Mouse (Mus musculus) mouse trophoblast stem cell (cell line): ENCODE results near the gene 1700016H13Rik.

Experiments
- in situ Hi-C, 2 experiments: fragments of 300-500 bp; cut with MseI, MboI; formaldehyde crosslinking; loops; 2 replicates in 1 of 2; 3 replicates in 1 of 2; pipeline ENCODE4 v1.15.1; 2025

The 1700016H13Rik gene

DNA sequence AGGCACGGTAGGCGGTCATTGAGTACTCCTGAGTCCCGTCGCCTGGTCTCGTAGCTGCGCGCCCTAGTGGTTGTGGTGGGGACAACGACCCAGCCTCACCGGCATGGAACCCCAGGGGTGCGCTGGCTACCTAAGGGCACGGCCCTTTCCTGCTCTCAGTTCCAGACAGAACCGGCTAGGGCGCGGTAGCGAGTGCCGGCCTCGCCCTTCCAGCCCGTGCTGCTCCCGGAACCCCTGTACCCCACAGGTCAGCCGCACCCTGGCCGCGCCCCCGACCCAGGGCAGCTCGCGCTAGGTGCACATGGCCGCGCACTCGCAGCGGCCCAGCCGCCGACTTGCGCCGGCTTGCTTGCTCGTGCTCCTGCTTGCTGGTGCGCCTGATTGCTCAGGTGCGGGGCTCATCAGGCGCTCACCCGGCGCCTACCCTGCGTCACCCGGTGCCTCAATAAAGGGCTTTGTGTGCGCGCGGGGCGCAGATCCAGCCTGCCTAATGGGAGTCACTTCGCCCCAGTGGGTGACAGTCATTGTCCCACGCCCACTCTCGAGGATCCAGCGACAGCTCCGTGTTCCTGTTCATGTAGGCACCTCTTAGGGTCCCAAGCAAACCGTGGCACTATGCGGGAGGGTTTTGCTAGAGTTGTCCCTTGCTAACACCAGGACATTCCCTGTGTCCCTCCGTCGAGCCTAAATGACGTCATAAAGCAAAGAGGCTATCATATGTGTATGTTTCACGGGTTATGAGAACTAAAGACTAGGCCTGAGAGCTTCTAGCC is at the start of gene 1700016H13Rik:
1700016H13Rik (minus strand) TSS at position 665 of the 773 bp plus-strand sequence.
- in situ Hi-C loops: loop anchor here (5.0 to 10.0 kb wide), 2 partner anchors 301 to 313 kb away; no protein-coding TSS in a partner anchor

GRCm38 (mm10) chr5:103705331-103705730 is 49.5 kb upstream of the 1700016H13Rik start:
- in situ Hi-C loops: no loop called here

DNA sequence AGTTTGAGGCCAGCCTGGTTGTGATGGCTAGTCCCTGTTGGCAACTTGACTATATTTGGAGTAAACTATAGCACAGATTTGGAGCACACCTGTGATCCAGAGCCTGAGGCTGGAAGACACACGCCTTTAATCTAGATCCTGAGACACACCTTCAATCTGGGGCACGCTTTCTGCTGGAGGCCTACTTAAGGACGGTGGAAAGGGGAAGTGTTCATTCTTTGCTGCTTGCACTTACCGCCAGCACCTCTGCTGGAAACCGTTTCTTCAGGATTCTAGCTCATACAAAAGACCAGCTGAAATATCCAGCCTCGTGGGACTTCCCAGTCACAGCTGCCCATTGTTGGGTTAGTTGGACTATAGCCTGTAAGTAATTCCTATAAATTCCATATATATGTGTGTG is 46.7 kb upstream of the 1700016H13Rik start:
- in situ Hi-C loops: no loop called here

- in situ Hi-C loops: no loop called here
Measured at GRCm38 (mm10) chr5:103701466-103701865, 45.7 kb upstream of the 1700016H13Rik start.

GRCm38 (mm10) chr5:103700661-103701060 is 44.9 kb upstream of the 1700016H13Rik start:
- in situ Hi-C loops: no loop called here

GRCm38 (mm10) chr5:103699537-103699936 is 43.7 kb upstream of the 1700016H13Rik start:
- in situ Hi-C loops: no loop called here

GRCm38 (mm10) chr5:103698577-103698976 is 42.8 kb upstream of the 1700016H13Rik start:
- in situ Hi-C loops: no loop called here

DNA sequence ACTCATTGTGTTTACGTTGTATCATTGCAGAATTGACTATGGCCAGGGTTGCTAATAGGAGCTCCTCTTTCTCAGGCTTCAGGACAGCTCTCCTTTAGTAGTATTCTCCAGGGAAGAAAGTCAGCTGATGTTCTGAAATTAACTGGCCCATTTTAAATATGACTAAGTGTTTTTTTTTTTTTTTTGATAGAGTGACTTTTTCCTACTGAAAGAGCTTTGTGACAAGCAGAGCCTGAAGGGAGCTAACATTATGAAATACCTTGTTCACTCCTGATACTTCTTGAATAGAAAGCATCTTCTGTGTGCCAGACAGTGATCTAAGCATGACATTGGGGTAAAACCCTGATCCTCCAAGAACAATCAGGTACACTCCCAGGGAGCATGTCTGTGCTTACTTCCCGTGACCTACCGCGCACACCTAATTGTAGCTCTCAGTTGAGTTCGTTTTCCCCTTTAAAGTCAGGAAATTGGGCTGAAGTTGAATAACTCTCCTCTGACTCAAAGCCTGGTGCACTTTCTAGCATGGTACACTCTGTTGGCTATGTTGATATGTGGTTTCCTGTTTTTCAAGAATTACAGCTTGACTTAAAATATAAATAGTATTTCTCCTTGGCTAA is 42.2 kb upstream of the 1700016H13Rik start:
- in situ Hi-C loops: no loop called here

- in situ Hi-C loops: no loop called here
Measured at GRCm38 (mm10) chr5:103694094-103694493, 38.3 kb upstream of the 1700016H13Rik start.

DNA sequence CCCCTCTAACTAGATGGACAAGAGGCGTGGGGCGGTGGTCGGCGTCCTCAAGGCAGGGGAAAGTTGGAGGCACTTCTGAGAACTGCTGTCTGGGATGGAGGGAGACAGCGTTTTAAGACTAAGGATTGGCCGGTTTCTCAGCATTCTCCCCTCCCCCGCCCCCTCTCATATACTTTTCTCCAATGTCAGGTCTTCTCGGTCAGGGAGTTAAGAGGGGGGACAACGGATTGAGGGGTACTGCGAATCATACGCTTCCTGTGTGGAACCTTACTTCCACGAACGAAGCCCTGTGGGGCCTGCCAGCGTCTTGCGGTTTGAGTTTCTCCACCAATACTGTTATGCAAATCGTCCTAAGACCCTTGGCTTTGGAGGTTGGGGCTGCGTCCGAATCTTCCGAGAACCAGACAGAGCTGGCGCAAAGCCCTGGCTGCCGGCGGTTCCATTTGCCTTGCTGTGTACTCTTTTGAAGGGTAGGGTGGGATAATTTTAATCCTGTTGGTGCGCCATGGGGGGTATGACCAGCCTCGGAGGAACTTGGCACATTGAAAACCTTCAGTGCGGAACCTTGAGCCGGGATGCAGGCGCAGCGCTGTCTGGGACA is 37.3 kb upstream of the 1700016H13Rik start:
- in situ Hi-C loops: no loop called here

- in situ Hi-C loops: no loop called here
Measured at GRCm38 (mm10) chr5:103692531-103693040, 36.8 kb upstream of the 1700016H13Rik start.

- in situ Hi-C loops: no loop called here
Measured at GRCm38 (mm10) chr5:103691624-103692530, 36.1 kb upstream of the 1700016H13Rik start, which contains the start of gene Aff1. Gene Aff1, plus strand, starts transcription at chr5:103692374.

GRCm38 (mm10) chr5:103691171-103691570 is 35.4 kb upstream of the 1700016H13Rik start:
- in situ Hi-C loops: no loop called here

GRCm38 (mm10) chr5:103690190-103690589 is 34.4 kb upstream of the 1700016H13Rik start:
- in situ Hi-C loops: no loop called here

- in situ Hi-C loops: loop anchor here in 1 of 2 experiments (10.0 kb wide), 1 partner anchor 135 kb away; no protein-coding TSS in a partner anchor
Measured at GRCm38 (mm10) chr5:103689645-103690044, 33.8 kb upstream of the 1700016H13Rik start.

DNA sequence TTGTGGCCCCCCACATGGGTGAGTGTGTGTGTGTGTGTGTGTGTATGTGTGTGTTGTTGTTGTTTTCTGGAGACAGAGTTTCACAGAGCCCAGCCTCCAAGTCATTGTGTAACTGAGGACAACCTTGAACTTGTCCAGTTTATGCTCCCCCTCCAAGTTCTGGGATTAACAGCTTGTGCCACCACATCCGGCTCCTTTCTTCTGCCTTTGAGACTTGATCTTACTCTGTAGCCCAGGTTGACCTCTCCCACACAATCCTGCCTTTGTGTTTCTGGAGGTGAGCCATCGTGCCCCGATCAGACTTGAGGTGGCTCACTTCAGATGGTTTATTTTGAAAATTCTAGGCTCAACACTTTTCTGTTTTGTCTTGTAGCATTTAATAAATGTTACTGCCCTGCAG is 26.0 kb upstream of the 1700016H13Rik start:
- in situ Hi-C loops: loop anchor here in 1 of 2 experiments (10.0 kb wide), 1 partner anchor 143 kb away; no protein-coding TSS in a partner anchor

DNA sequence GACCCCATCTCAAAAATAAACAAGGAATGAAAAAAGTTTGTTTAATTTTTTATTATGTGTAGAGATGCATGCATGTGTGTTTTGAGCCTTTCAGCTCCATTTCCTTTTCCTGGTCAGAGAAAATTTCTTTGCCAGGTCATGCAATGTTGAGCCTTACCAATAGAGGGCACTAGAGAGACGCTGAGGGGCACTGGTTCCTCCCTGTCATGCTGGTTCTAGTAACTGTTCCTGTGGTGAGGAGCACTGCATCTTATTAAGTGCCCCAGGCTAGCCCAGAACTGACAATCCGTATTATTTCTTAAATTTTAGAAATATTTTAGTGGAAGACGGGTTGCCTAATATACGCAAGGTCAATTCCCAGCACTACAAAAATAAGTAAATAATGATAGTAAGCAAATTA is 24.6 kb upstream of the 1700016H13Rik start:
- in situ Hi-C loops: loop anchor here in 1 of 2 experiments (10.0 kb wide), 1 partner anchor 144 kb away; no protein-coding TSS in a partner anchor

- in situ Hi-C loops: no loop called here
Measured at GRCm38 (mm10) chr5:103678974-103679373, 23.2 kb upstream of the 1700016H13Rik start.

DNA sequence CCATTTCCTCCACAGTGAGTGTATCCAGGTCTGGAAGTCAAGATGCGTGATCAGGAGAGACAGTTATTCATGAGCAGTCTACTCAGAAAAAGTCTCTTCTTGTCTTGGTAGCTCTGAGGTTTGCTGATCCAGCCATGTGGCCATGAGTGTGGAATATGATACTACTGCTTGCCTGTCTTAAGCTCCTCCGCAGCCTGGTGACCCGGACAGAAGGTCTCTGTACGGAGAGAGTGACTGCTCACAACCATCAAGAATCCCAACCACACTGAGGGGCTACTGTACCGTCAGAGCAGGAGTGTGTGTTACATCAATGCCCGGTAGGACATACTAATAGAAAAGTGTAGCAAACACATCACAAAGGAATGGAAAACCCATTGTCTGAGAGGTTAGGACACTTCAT is 22.1 kb upstream of the 1700016H13Rik start:
- in situ Hi-C loops: no loop called here

- in situ Hi-C loops: no loop called here
Measured at GRCm38 (mm10) chr5:103676289-103676881, 20.6 kb upstream of the 1700016H13Rik start.

DNA sequence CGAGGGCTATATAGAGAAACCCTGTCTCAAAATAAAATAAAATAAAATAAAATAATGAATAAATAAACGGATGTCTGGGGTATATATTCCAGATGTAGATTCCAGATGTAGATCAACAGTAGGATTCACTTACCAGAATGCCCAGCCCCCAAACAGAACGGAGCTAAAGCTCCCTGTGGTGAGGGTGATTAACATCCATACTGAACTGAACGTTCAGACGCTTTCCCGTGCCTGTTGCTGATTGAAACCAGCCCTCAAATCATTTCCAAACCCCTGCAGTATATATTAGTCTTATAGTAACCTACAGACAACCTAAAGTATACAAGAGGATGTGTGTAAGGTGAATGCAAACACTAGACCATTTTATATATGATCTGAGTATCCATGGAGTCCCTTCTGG is 18.7 kb upstream of the 1700016H13Rik start:
- in situ Hi-C loops: no loop called here
